Mouse (Mus musculus) CH12.LX (cell line): Measurements from ENCODE around the gene Sephs1. TPM values are rescaled to one million over a fixed set of nuclear protein-coding genes. Genes with fewer than 3 reads are reported as not detected.

Source experiments
- DNase-seq: peaks from one replicate; pipeline ENCODE4 v3.0.0-alpha.2; 2013; ENCODE audit errors: extremely low read depth
- H3K27ac ChIP-seq: 2 replicates; pipeline ENCODE4 v1.5.1; 2012; ENCODE audit warnings: low read depth, mild to moderate bottlenecking, control low read depth, moderate library complexity; ENCODE audit not compliant: insufficient read depth
- H3K27me3 ChIP-seq: replicated peaks from 2 replicates; pipeline ENCODE3; 2012; ENCODE audit warnings: inconsistent platforms
- H3K36me3 ChIP-seq, 2 experiments: replicated peaks in 1 of 2; 2 replicates each; pipeline versions ENCODE3 to v1.6.1; 2012; ENCODE audit warnings: inconsistent platforms in 1 of 2, low read length in 1 of 2, mild to moderate bottlenecking in 1 of 2, mixed read lengths in 1 of 2, moderate library complexity in 1 of 2; ENCODE audit not compliant: control insufficient read depth in 1 of 2, insufficient read depth in 1 of 2
- H3K4me1 ChIP-seq, 2 experiments: 2 replicates each; pipeline ENCODE4 v1.6.1; 2012; ENCODE audit warnings: inconsistent platforms in 1 of 2, moderate library complexity in 1 of 2; ENCODE audit not compliant: insufficient read depth in 2 of 2, control insufficient read depth in 1 of 2
- H3K4me2 ChIP-seq: 2 replicates; pipeline ENCODE4 v1.6.1; 2012; ENCODE audit warnings: low read depth, mild to moderate bottlenecking, control low read depth; ENCODE audit not compliant: poor library complexity, insufficient read depth, severe bottlenecking
- H3K4me3 ChIP-seq, 3 experiments: fragments of 150-350 bp in 1 of 3; sonication (generic) in 1 of 3; replicated peaks in 1 of 3; 2 replicates each; pipeline versions ENCODE3 to v1.5.1; 2011 to 2012; ENCODE audit warnings: low read depth in 2 of 3, low read length in 2 of 3, mild to moderate bottlenecking in 2 of 3, moderate library complexity in 2 of 3, control low read depth in 1 of 3, improper control_type of control experiment in 1 of 3, inconsistent platforms in 1 of 3, mixed read lengths in 1 of 3; ENCODE audit not compliant: poor library complexity in 1 of 3
- H3K79me2 ChIP-seq: replicated peaks from 2 replicates; pipeline ENCODE4 v1.6.1; 2012; ENCODE audit warnings: mild to moderate bottlenecking, moderate library complexity; ENCODE audit not compliant: control insufficient read depth, poor library complexity, insufficient read depth, severe bottlenecking; ENCODE audit errors: extremely low read depth
- H3K9ac ChIP-seq: 2 replicates; pipeline ENCODE4 v1.6.1; 2012; ENCODE audit warnings: low read depth, mild to moderate bottlenecking, control low read depth, moderate library complexity; ENCODE audit not compliant: insufficient read depth
- H3K9me3 ChIP-seq: replicated peaks from 2 replicates; pipeline ENCODE3; 2012; ENCODE audit warnings: low read length, inconsistent platforms, mixed read lengths
- BHLHE40 ChIP-seq: IDR thresholded peaks from 2 replicates; pipeline ENCODE4 v1.6.1; 2011; ENCODE audit warnings: mild to moderate bottlenecking, low read depth, low read length, improper control_type of control experiment
- CHD1 ChIP-seq: IDR thresholded peaks from 2 replicates; pipeline ENCODE4 v1.6.1; 2012; ENCODE audit warnings: low read depth, low read length, improper control_type of control experiment, inconsistent platforms
- CHD2 ChIP-seq: IDR thresholded peaks from 2 replicates; pipeline ENCODE4 v1.6.1; 2011; ENCODE audit warnings: low read length, improper control_type of control experiment
- E2F4 ChIP-seq: IDR thresholded peaks from 2 replicates; pipeline ENCODE4 v1.6.1; 2011; ENCODE audit warnings: low read depth, low read length, improper control_type of control experiment; ENCODE audit not compliant: insufficient replicate concordance
- ELF1 ChIP-seq: IDR thresholded peaks from 2 replicates; pipeline ENCODE4 v1.6.1; 2014; ENCODE audit warnings: low read depth, mild to moderate bottlenecking, inconsistent platforms, low read length, improper control_type of control experiment
- EP300 ChIP-seq: IDR thresholded peaks from 2 replicates; pipeline ENCODE4 v1.6.1; 2011; ENCODE audit warnings: low read length, improper control_type of control experiment
- GABPA ChIP-seq: IDR thresholded peaks from 2 replicates; pipeline ENCODE4 v1.6.1; 2012; ENCODE audit warnings: low read depth, low read length, improper control_type of control experiment, inconsistent platforms; ENCODE audit not compliant: insufficient replicate concordance
- HCFC1 ChIP-seq: IDR thresholded peaks from 2 replicates; pipeline ENCODE4 v1.6.1; 2012; ENCODE audit warnings: low read depth, mild to moderate bottlenecking, inconsistent platforms, low read length, improper control_type of control experiment
- IRF4 ChIP-seq: IDR thresholded peaks from 2 replicates; pipeline ENCODE4 v1.6.1; 2014; ENCODE audit warnings: low read depth, mild to moderate bottlenecking, inconsistent platforms, low read length, improper control_type of control experiment
- JUN ChIP-seq: IDR thresholded peaks from 2 replicates; pipeline ENCODE4 v1.6.1; 2011; ENCODE audit warnings: low read depth, mild to moderate bottlenecking, low read length, improper control_type of control experiment, moderate library complexity; ENCODE audit not compliant: insufficient read depth
- MAX ChIP-seq: IDR thresholded peaks from 2 replicates; pipeline ENCODE4 v1.6.1; 2011; ENCODE audit warnings: low read length, improper control_type of control experiment
- MEF2A ChIP-seq: IDR thresholded peaks from 2 replicates; pipeline ENCODE4 v1.6.1; 2014; ENCODE audit warnings: low read depth, mild to moderate bottlenecking, inconsistent platforms, low read length, improper control_type of control experiment, borderline replicate concordance
- MXI1 ChIP-seq: IDR thresholded peaks from 2 replicates; pipeline ENCODE4 v1.6.1; 2011; ENCODE audit warnings: mild to moderate bottlenecking, low read depth, low read length, improper control_type of control experiment
- MYC ChIP-seq: IDR thresholded peaks from 2 replicates; pipeline ENCODE4 v1.6.1; 2011; ENCODE audit warnings: low read depth, mild to moderate bottlenecking, improper control_type of control experiment, low read length
- PAX5 ChIP-seq: IDR thresholded peaks from 2 replicates; pipeline ENCODE4 v1.6.1; 2012; ENCODE audit warnings: low read length, inconsistent platforms, mixed read lengths
- POLR2AphosphoS2 ChIP-seq: IDR thresholded peaks from 2 replicates; pipeline ENCODE4 v1.6.1; 2011; ENCODE audit warnings: low read depth, low read length, improper control_type of control experiment
- SMC3 ChIP-seq: IDR thresholded peaks from 2 replicates; pipeline ENCODE4 v1.6.1; 2011; ENCODE audit warnings: low read depth, low read length, improper control_type of control experiment
- UBTF ChIP-seq: IDR thresholded peaks from 2 replicates; pipeline ENCODE4 v1.6.1; 2012; ENCODE audit warnings: low read depth, mild to moderate bottlenecking, inconsistent platforms, low read length, improper control_type of control experiment, moderate library complexity
- USF1 ChIP-seq: IDR thresholded peaks from 2 replicates; pipeline ENCODE4 v1.6.1; 2014; ENCODE audit warnings: low read depth, mild to moderate bottlenecking, inconsistent platforms, low read length, improper control_type of control experiment
- ZC3H11A ChIP-seq: IDR thresholded peaks from 2 replicates; pipeline ENCODE4 v1.6.1; 2012; ENCODE audit warnings: low read depth, mild to moderate bottlenecking, inconsistent platforms, low read length, improper control_type of control experiment
- ZKSCAN1 ChIP-seq: IDR thresholded peaks from 2 replicates; pipeline ENCODE4 v1.6.1; 2012; ENCODE audit warnings: low read depth, inconsistent platforms, low read length, improper control_type of control experiment, borderline replicate concordance
- ZMIZ1 ChIP-seq: IDR thresholded peaks from 2 replicates; pipeline ENCODE4 v1.6.1; 2012; ENCODE audit warnings: low read depth, mild to moderate bottlenecking, inconsistent platforms, low read length, improper control_type of control experiment
- ZNF384 ChIP-seq: IDR thresholded peaks from 2 replicates; pipeline ENCODE4 v1.6.1; 2012; ENCODE audit warnings: low read depth, low read length, improper control_type of control experiment, inconsistent platforms
- dilution Hi-C: fragments of 300-500 bp; cut with MboI; formaldehyde crosslinking; loops from 2 replicates; pipeline ENCODE4 v1.14.3; 2020; ENCODE audit warnings: low sequenced_read_pairs; ENCODE audit not compliant: extremely low pct_unique_long_range_greater_than_20kb, extremely low pct_ligation_motif_present
- in situ Hi-C: fragments of 300-500 bp; cut with MboI; formaldehyde crosslinking; loops from 3 replicates; pipeline ENCODE4 v1.14.3; 2019; ENCODE audit warnings: low sequenced_read_pairs, low pct_ligation_motif_present, low pct_unique_long_range_greater_than_20kb, mixed read lengths
- polyA plus RNA-seq: library from polyadenylated mRNA; unstranded; fragments of >175 nt; gene quantifications from 2 replicates; pipeline ENCODE4 v1.2.1, GENCODE M21; 2012; ENCODE audit warnings: low read depth; ENCODE audit not compliant: insufficient read length
- total RNA-seq, 2 experiments: library from RNA; depleted of rRNA; stranded (reverse); fragments of 300-350 nt in 1 of 2; fragments of >200 nt in 1 of 2; gene quantifications; 2 replicates each; pipeline ENCODE4 v1.2.3; 2012 to 2014

The Sephs1 gene
- total and polyA plus RNA-seq, 3 experiments, result 39.5 to 85.8 (median 62.0) TPM

- Histone ChIP-seq H3K4me3 (no peak overlapping the region), H3K4me2 (no peak overlapping the region), H3K27me3 (no peaks in the 10 kb centered on the region), H3K4me1 (no peaks in the 10 kb centered on the region), H3K9ac (no peak overlapping the region), H3K36me3 (peaks cover 4 to 53% of the 10 kb centered on the region in 2 experiments), H3K27ac (no peak overlapping the region), H3K79me2 (no peaks in the 10 kb centered on the region), H3K9me3 (no peaks in the 10 kb centered on the region)
- dilution Hi-C loops (no loop called here), in situ Hi-C loops (no loop called here)
- TF ChIP-seq UBTF (no peak), ZKSCAN1 (no peak), JUN (no peak), EP300 (no peak), ZMIZ1 (no peak), USF1 (no peak), POLR2AphosphoS2 (no peak)
- no peak for DNase-seq
These were observed 53.2 kb downstream of the Sephs1 start for GRCm38 (mm10) chr2:4934516-4934915.

GRCm38 (mm10) chr2:4937931-4938330 lies 56.6 kb downstream of the Sephs1 start:
- Histone ChIP-seq H3K79me2 (no peaks in the 10 kb centered on the region), H3K4me3 (no peak overlapping the region), H3K9me3 (no peaks in the 10 kb centered on the region), H3K27me3 (no peaks in the 10 kb centered on the region), H3K27ac (no peak overlapping the region), H3K4me2 (no peak overlapping the region), H3K4me1 (no peaks in the 10 kb centered on the region), H3K36me3 (peaks cover 0 to 41% of the 10 kb centered on the region in 2 experiments), H3K9ac (no peak overlapping the region)
- TF ChIP-seq ELF1 (no peak), MYC (no peak), UBTF (no peak), MEF2A (no peak), BHLHE40 (no peak), SMC3 (no peak)
- in situ Hi-C loops (no loop called here), dilution Hi-C loops (no loop called here)
- no peak for DNase-seq

GRCm38 (mm10) chr2:4940861-4941260 lies 59.5 kb downstream of the Sephs1 start:
- H3K4me3 ChIP-seq, result no peak overlapping the region
- no peak overlapping the region for H3K27ac ChIP-seq
- peaks cover 0 to 25% of the 10 kb centered on the region in 2 experiments for H3K36me3 ChIP-seq
- H3K79me2 ChIP-seq, result no peaks in the 10 kb centered on the region
- TF ChIP-seq MAX, result no peak
- TF ChIP-seq MYC, result no peak
- TF ChIP-seq MXI1, result no peak
- TF ChIP-seq USF1, result no peak
- TF ChIP-seq CHD1, result no peak
- no peak for TF ChIP-seq ZNF384
- no peak for TF ChIP-seq E2F4
- TF ChIP-seq JUN, result no peak
- no peak for TF ChIP-seq IRF4
- no peak for TF ChIP-seq PAX5
- no peak for TF ChIP-seq HCFC1
- TF ChIP-seq ZKSCAN1, result no peak
- TF ChIP-seq EP300, result no peak
- TF ChIP-seq ZC3H11A, result no peak
- no peak for TF ChIP-seq CHD2
- no peak for TF ChIP-seq GABPA
- TF ChIP-seq, all 38 proteins: peak for 0
- Histone ChIP-seq H3K9ac (no peak overlapping the region), H3K27me3 (no peaks in the 10 kb centered on the region), H3K4me1 (no peaks in the 10 kb centered on the region), H3K4me2 (no peak overlapping the region), H3K9me3 (peaks cover 9% of the 10 kb centered on the region)
- no peak for DNase-seq
- in situ Hi-C loops, result no loop called here
- dilution Hi-C loops, result no loop called here
